Mouse (Mus musculus): Measurements from ENCODE around the gene Dnajc3. TPM values are rescaled to one million over a fixed set of nuclear protein-coding genes. Genes with fewer than 3 reads are reported as not detected.

Gene Dnajc3
- total RNA-seq (2021): 10 to 100 TPM; 37.2 to 38.7 TPM
- long read RNA-seq, experiment 1, full-length matches to known transcripts: 71 of 86 reads
- long read RNA-seq, experiment 1, partial matches to known transcripts: 3 of 86 reads
- long read RNA-seq, experiment 1, other reads (novel, unspliced or antisense): 12 of 86 reads
- long read RNA-seq, experiment 2, full-length matches to known transcripts: 78 of 94 reads
- long read RNA-seq, experiment 2, partial matches to known transcripts: 3 of 94 reads
- long read RNA-seq, experiment 2, other reads (novel, unspliced or antisense): 13 of 94 reads

GRCm38 (mm10) chr14:118937533-118938492, at the start of gene Dnajc3:
Gene Dnajc3 (plus strand): TSS chr14:118937976.
- intact Hi-C loops (cut with DNase I): loop anchor here (1.0 kb wide), 1 partner anchor 13 kb away; the partner anchor contains the start of gene Dzip1
- DNase-seq (ENCODE audit: extremely low spot score in 1 of 2, low spot score in 2 of 2): peak; percentile 99 to 100
- TF ChIP-seq CTCF (IDR thresholded peaks at IDR 0.05): no peak
- Histone ChIP-seq H3K27ac (peak within 1 kb of the TSS; percentile 95), H3K4me3 (peak within 1 kb of the TSS; percentile 100)

- intact Hi-C loops (cut with DNase I): loop anchor here (5.0 kb wide), 1 partner anchor 68 kb away; no protein-coding TSS in a partner anchor
- DNase-seq (ENCODE audit: extremely low spot score in 1 of 2, low spot score in 2 of 2): peak; percentile 41 to 47
- H3K4me3 ChIP-seq: no peak overlapping the region
- peak overlapping the region; percentile 53 for H3K27ac ChIP-seq
- TF ChIP-seq CTCF (IDR thresholded peaks at IDR 0.05): no peak
These were observed 47.7 kb upstream of the Dnajc3 start for GRCm38 (mm10) chr14:118890101-118890500.

- no peak overlapping the region for H3K27ac ChIP-seq
- H3K4me3 ChIP-seq: no peak overlapping the region
- no peak for DNase-seq (ENCODE audit: extremely low spot score in 1 of 2, low spot score in 2 of 2)
- TF ChIP-seq CTCF (IDR thresholded peaks at IDR 0.05): no peak
- intact Hi-C loops (cut with DNase I): no loop called here
These were observed 42.5 kb upstream of the Dnajc3 start for GRCm38 (mm10) chr14:118895228-118895627.

DNA sequence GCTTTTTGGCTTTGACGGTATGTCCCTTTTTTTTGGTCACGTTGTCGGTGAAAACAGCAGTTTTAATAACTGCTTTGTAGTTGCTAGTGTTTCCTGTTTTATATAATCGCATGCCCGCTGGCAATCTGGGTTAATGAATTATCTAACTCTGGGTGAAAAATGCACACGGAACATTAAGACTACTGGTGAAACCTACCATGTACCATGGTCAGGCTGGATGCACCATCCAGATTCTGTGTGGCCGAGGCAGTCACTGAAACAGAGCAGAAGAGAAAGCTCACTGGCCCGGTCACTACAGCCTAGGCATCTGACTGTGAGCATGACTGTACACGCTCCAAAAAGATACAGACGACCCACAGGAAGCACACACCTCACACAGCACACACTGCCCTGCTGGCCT, 42.1 kb upstream of the Dnajc3 start:
- DNase-seq (ENCODE audit: extremely low spot score in 1 of 2, low spot score in 2 of 2): no peak
- intact Hi-C loops (cut with DNase I): no loop called here
- no peak overlapping the region for H3K27ac ChIP-seq
- TF ChIP-seq CTCF (IDR thresholded peaks at IDR 0.05): no peak
- no peak overlapping the region for H3K4me3 ChIP-seq

- Histone ChIP-seq H3K27ac (no peak overlapping the region), H3K4me3 (no peak overlapping the region)
- peak; percentile 42 for TF ChIP-seq CTCF (IDR thresholded peaks at IDR 0.05)
- intact Hi-C loops (cut with DNase I): no loop called here
- DNase-seq (ENCODE audit: extremely low spot score in 1 of 2, low spot score in 2 of 2): no peak
These were observed 37.8 kb upstream of the Dnajc3 start for GRCm38 (mm10) chr14:118899940-118900339.

DNA sequence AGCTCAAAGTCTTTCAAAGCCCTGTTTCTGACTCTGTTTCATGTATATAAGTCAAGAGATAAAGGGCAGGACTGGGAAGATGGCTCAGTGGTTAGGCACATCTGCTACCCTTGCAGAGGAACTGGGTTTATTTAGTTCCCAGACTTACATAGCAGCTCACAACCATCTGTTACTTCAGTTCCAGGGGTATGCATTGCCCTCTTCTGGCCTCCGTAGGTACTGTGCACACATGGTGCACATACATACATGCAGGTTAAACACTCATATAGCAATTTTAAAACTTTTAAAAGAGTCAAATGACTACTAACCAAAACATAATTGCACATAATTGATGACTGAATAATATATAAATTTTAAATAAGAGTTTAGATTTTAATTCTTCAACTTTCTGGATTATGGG, 36.9 kb upstream of the Dnajc3 start:
- no peak overlapping the region for H3K27ac ChIP-seq
- H3K4me3 ChIP-seq: no peak overlapping the region
- intact Hi-C loops (cut with DNase I): no loop called here
- no peak; the same call in 1 of the 2 replicates for TF ChIP-seq CTCF (IDR thresholded peaks at IDR 0.05)
- DNase-seq (ENCODE audit: extremely low spot score in 1 of 2, low spot score in 2 of 2): no peak

- no peak for TF ChIP-seq CTCF (IDR thresholded peaks at IDR 0.05)
- intact Hi-C loops (cut with DNase I): no loop called here
- Histone ChIP-seq H3K27ac (no peak overlapping the region), H3K4me3 (no peak overlapping the region)
- DNase-seq (ENCODE audit: extremely low spot score in 1 of 2, low spot score in 2 of 2): no peak
These were observed 34.4 kb upstream of the Dnajc3 start for GRCm38 (mm10) chr14:118903397-118903796.

GRCm38 (mm10) chr14:118903867-118904562, 33.8 kb upstream of the Dnajc3 start:
- H3K27ac ChIP-seq: peak overlapping the region; percentile 47; the same call in 1 of the 2 replicates
- intact Hi-C loops (cut with DNase I): no loop called here
- H3K4me3 ChIP-seq: no peak overlapping the region
- TF ChIP-seq CTCF (IDR thresholded peaks at IDR 0.05): no peak
- no peak for DNase-seq (ENCODE audit: extremely low spot score in 1 of 2, low spot score in 2 of 2)

- DNase-seq (ENCODE audit: extremely low spot score in 1 of 2, low spot score in 2 of 2): no peak
- intact Hi-C loops (cut with DNase I): no loop called here
- H3K27ac ChIP-seq: no peak overlapping the region
These were observed 30.2 kb upstream of the Dnajc3 start for GRCm38 (mm10) chr14:118907592-118907991.

DNA sequence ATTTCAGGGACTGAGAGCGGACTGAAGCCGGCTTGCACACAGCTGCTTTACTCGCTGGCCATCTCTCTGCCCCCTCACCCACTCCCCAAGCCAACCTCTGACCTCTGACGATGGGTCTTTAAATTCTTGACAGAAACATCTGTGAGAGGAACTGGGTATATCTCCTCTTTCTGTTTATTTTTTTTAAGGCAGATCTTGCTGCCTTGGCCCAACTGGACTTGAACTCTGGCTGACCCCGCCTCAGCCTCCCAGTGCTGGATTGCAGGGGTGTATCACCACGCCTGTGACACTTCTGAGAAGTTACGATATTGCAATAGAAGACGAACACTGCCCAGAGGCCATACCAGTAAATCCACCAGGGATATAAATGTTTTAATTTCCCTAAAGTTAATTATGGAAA, 27.9 kb upstream of the Dnajc3 start:
- no peak for DNase-seq (ENCODE audit: extremely low spot score in 1 of 2, low spot score in 2 of 2)
- Histone ChIP-seq H3K4me3 (no peak overlapping the region), H3K27ac (no peak overlapping the region)
- intact Hi-C loops (cut with DNase I): loop anchor here (5.0 kb wide), 2 partner anchors 67 to 88 kb away; no protein-coding TSS in a partner anchor
- TF ChIP-seq CTCF (IDR thresholded peaks at IDR 0.05): no peak

More at GRCm38 (mm10) chr14:118907592-118907991, 30.2 kb upstream of the Dnajc3 start:
- TF ChIP-seq CTCF (IDR thresholded peaks at IDR 0.05): no peak
- H3K4me3 ChIP-seq: no peak overlapping the region

Measured in left cerebral cortex, adult 2 months (tissue).